Mouse (Mus musculus) MEL (cell line): ENCODE data around the gene Kcmf1.

Experiments used
- CTCF ChIP-seq, 3 experiments: IDR thresholded peaks in 2 of 3; conservative IDR thresholded peaks in 1 of 3; 2 replicates each; pipeline ENCODE4 v1.5.1; 2011 to 2012; ENCODE audit warnings: low read length in 3 of 3, low read depth in 2 of 3, mild to moderate bottlenecking in 2 of 3, improper control_type of control experiment in 1 of 3, inconsistent platforms in 1 of 3, mixed read lengths in 1 of 3, moderate library complexity in 1 of 3; ENCODE audit not compliant: control insufficient read depth in 1 of 3, insufficient read depth in 1 of 3, poor library complexity in 1 of 3, severe bottlenecking in 1 of 3
- EP300 ChIP-seq, 2 experiments: IDR thresholded peaks; 2 replicates each; pipeline ENCODE4 v1.6.1; 2011; ENCODE audit warnings: improper control_type of control experiment in 2 of 2, low read length in 2 of 2, low read depth in 1 of 2, mild to moderate bottlenecking in 1 of 2
- HCFC1 ChIP-seq: IDR thresholded peaks from 2 replicates; pipeline ENCODE4 v1.6.1; 2012; ENCODE audit warnings: low read depth, mild to moderate bottlenecking, inconsistent platforms, low read length, improper control_type of control experiment, moderate library complexity
- KAT2A ChIP-seq: conservative IDR thresholded peaks from 2 replicates; pipeline ENCODE4 v1.6.1; 2012; ENCODE audit warnings: low read depth, low read length, improper control_type of control experiment, inconsistent platforms
- MAFK ChIP-seq: IDR thresholded peaks from 2 replicates; pipeline ENCODE4 v1.6.1; 2011; ENCODE audit warnings: low read depth, mild to moderate bottlenecking, low read length, improper control_type of control experiment, borderline replicate concordance
- MXI1 ChIP-seq: IDR thresholded peaks from 2 replicates; pipeline ENCODE4 v1.6.1; 2011; ENCODE audit warnings: mild to moderate bottlenecking, low read depth, low read length, improper control_type of control experiment
- MYC ChIP-seq: IDR thresholded peaks from 2 replicates; pipeline ENCODE4 v1.6.1; 2011; ENCODE audit warnings: low read depth, mild to moderate bottlenecking, low read length, improper control_type of control experiment, moderate library complexity
- POLR2A ChIP-seq, 2 experiments: IDR thresholded peaks; 2 replicates each; pipeline ENCODE4 v1.6.1; 2011 to 2012; ENCODE audit warnings: low read length in 2 of 2, mild to moderate bottlenecking in 2 of 2, control low read depth in 1 of 2, improper control_type of control experiment in 1 of 2, low read depth in 1 of 2, moderate library complexity in 1 of 2; ENCODE audit not compliant: control insufficient read depth in 1 of 2, insufficient read depth in 1 of 2, poor library complexity in 1 of 2
- POLR2AphosphoS2 ChIP-seq: IDR thresholded peaks from 2 replicates; pipeline ENCODE4 v1.6.1; 2011; ENCODE audit warnings: low read length, improper control_type of control experiment
- SMC3 ChIP-seq: IDR thresholded peaks from 2 replicates; pipeline ENCODE4 v1.6.1; 2011; ENCODE audit warnings: low read depth, low read length, improper control_type of control experiment
- TCF12 ChIP-seq: IDR thresholded peaks from 2 replicates; pipeline ENCODE4 v1.6.1; 2014; ENCODE audit warnings: low read depth, mild to moderate bottlenecking, inconsistent platforms, low read length, improper control_type of control experiment, moderate library complexity
- USF2 ChIP-seq, 2 experiments: IDR thresholded peaks; 2 replicates each; pipeline ENCODE4 v1.6.1; 2011 to 2012; ENCODE audit warnings: improper control_type of control experiment in 2 of 2, low read length in 2 of 2, borderline replicate concordance in 1 of 2, inconsistent platforms in 1 of 2, low read depth in 1 of 2, mild to moderate bottlenecking in 1 of 2; ENCODE audit not compliant: insufficient read depth in 1 of 2

DNA sequence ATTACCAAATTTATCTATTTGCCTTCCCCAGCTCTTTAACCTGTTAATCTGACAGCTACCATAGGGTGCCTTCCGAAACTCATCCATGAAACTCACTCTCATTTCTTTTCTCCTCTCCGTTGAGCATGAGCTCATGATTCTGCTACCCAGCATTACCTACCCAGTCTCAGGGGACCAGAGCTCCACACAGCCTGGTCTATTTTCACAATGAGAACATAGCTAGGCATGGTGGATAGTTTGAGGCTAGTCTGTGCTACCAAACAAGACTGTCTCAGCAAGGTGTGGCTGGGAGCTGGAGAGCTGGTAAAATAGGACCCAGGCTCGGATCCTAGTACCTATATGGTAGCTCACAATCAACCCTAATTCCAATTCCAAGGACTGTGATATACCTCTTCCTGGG, 17.6 kb downstream of the Kcmf1 start:
- TF ChIP-seq MXI1 (no peak), CTCF (IDR thresholded peaks at IDR 0.05 in 2 of 3, conservative IDR thresholded peaks at IDR 0.05 in 1 of 3; ENCODE audit: control insufficient read depth in 1 of 3, insufficient read depth in 1 of 3, low read depth in 2 of 3, low read length in 3 of 3, poor library complexity in 1 of 3, severe bottlenecking in 1 of 3) (no peak), USF2 (IDR thresholded peaks at IDR 0.05; ENCODE audit: borderline replicate concordance in 1 of 2, insufficient read depth in 1 of 2, low read depth in 1 of 2, low read length in 2 of 2) (no peak), POLR2A (IDR thresholded peaks at IDR 0.05; ENCODE audit: control insufficient read depth in 1 of 2, insufficient read depth in 1 of 2, low read depth in 1 of 2, low read length in 2 of 2, poor library complexity in 1 of 2) (no peak), EP300 (IDR thresholded peaks at IDR 0.05; ENCODE audit: low read depth in 1 of 2, low read length in 2 of 2) (no peak), MAFK (no peak), TCF12 (no peak), KAT2A (no peak), POLR2AphosphoS2 (no peak), HCFC1 (no peak), SMC3 (no peak), MYC (no peak)
